Mouse (Mus musculus) liver, adult 2 months (tissue): ENCODE measurements around the gene Apol7e. TPM values are rescaled to one million over a fixed set of nuclear protein-coding genes. Genes with fewer than 3 reads are reported as not detected.

Source experiments
- DNase-seq: peaks from one replicate; pipeline ENCODE4 v3.0.0-alpha.2; 2011; ENCODE audit warnings: low read depth, low spot score; ENCODE audit errors: extremely low read depth
- H3K27ac ChIP-seq: fragments of 200-500 bp; replicated peaks from 2 replicates; pipeline ENCODE4 v1.5.1; 2012; ENCODE audit warnings: low read depth, mild to moderate bottlenecking, control low read depth, inconsistent platforms, low read length; ENCODE audit not compliant: insufficient read depth
- H3K27me3 ChIP-seq: fragments of 200-500 bp; 2 replicates; pipeline ENCODE4 v1.6.1; 2012; ENCODE audit warnings: mild to moderate bottlenecking, moderate library complexity, low read length, inconsistent platforms; ENCODE audit not compliant: control insufficient read depth, insufficient read depth
- H3K36me3 ChIP-seq: fragments of 200-500 bp; 2 replicates; pipeline ENCODE4 v1.6.1; 2012; ENCODE audit warnings: low read length, inconsistent platforms; ENCODE audit not compliant: control insufficient read depth, insufficient read depth
- H3K4me1 ChIP-seq: fragments of 200-500 bp; 2 replicates; pipeline ENCODE4 v1.6.1; 2011; ENCODE audit warnings: low read length; ENCODE audit not compliant: control insufficient read depth, insufficient read depth
- H3K4me3 ChIP-seq: fragments of 200-500 bp; 2 replicates; pipeline ENCODE4 v1.5.1; 2011; ENCODE audit warnings: low read depth, mild to moderate bottlenecking, control low read depth, low read length, moderate library complexity; ENCODE audit not compliant: insufficient read depth
- H3K79me2 ChIP-seq: fragments of 200-500 bp; 2 replicates; pipeline ENCODE4 v1.6.1; 2012; ENCODE audit warnings: inconsistent platforms, mild to moderate bottlenecking, low read length, moderate library complexity; ENCODE audit not compliant: control insufficient read depth, insufficient read depth
- H3K9ac ChIP-seq: fragments of 200-500 bp; 2 replicates; pipeline ENCODE4 v1.6.1; 2012; ENCODE audit warnings: low read depth, mild to moderate bottlenecking, control low read depth, inconsistent platforms, low read length
- CTCF ChIP-seq: fragments of 200-500 bp; IDR thresholded peaks from 2 replicates; pipeline ENCODE4 v1.5.1; 2011; ENCODE audit warnings: low read depth, low read length, control low read depth
- POLR2A ChIP-seq: fragments of 200-500 bp; IDR thresholded peaks from 2 replicates; pipeline ENCODE4 v1.6.1; 2011; ENCODE audit warnings: low read length, control low read depth; ENCODE audit not compliant: insufficient read depth; ENCODE audit errors: extremely low read depth
- WGBS: fragments of 180-500 bp; shearing (Covaris S2); methylation state at CpG from one replicate; pipeline ENCODE4 v1.1.7; 2018; 5-methylcytosine and 5-hydroxymethylcytosine counted together
- polyA plus RNA-seq: library from polyadenylated mRNA; depleted of rRNA; stranded (reverse); fragments of >200 nt; gene quantifications from 2 replicates; pipeline ENCODE4 v1.2.3, GENCODE M21; 2012
- total RNA-seq: library from RNA; depleted of rRNA; stranded (reverse); fragments of >200 nt; gene quantifications from 2 replicates; pipeline ENCODE4 v1.2.3, GENCODE M21; 2014

The Apol7e gene
- total and polyA plus RNA-seq, 2 experiments = 0.09 to 0.26 TPM

- Histone ChIP-seq H3K79me2 (no peaks in the 10 kb centered on the region), H3K4me3 (no peak overlapping the region), H3K27me3 (no peaks in the 10 kb centered on the region), H3K4me1 (peaks cover 23% of the 10 kb centered on the region), H3K27ac (no peak overlapping the region), H3K36me3 (no peaks in the 10 kb centered on the region), H3K9ac (no peak overlapping the region)
- no peak for DNase-seq
- WGBS = 95% methylated on average over 10 of the region's 10 CpGs
- no peak for TF ChIP-seq POLR2A
- no peak for TF ChIP-seq CTCF
These were observed 51.1 kb downstream of the Apol7e start for GRCm38 (mm10) chr15:77749717-77750116.

- Histone ChIP-seq H3K9ac (no peak overlapping the region), H3K36me3 (no peaks in the 10 kb centered on the region), H3K4me3 (no peak overlapping the region), H3K4me1 (peaks cover 20% of the 10 kb centered on the region), H3K27me3 (no peaks in the 10 kb centered on the region), H3K27ac (no peak overlapping the region), H3K79me2 (no peaks in the 10 kb centered on the region)
- TF ChIP-seq CTCF = peak; percentile 74
- no peak for TF ChIP-seq POLR2A
- peak; percentile 81 for DNase-seq
- 20% methylated on average over 1 of the region's 1 CpGs for WGBS
These were observed 51.8 kb downstream of the Apol7e start for GRCm38 (mm10) chr15:77750461-77750860.

DNA sequence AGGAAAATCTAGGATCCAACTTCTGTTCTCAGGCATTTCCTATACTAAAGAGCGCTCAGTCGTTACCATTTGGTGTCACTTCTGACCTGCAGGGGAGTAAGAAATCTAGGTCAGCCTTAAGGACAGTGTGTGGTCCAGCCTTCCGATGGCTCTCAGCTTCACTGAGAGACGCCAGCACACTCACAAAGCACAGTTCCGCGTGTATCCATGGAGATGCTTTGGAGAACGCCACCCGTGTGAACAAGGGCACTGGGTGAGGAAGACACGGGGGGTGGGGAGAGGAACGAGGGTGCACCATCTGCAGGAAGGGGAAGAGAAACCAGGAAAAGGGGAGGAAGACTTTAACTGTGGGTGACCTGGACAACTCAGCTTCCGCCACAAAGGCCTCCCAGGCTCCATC, 53.8 kb downstream of the Apol7e start:
- Histone ChIP-seq H3K79me2 (no peaks in the 10 kb centered on the region), H3K4me3 (no peak overlapping the region), H3K27ac (no peak overlapping the region), H3K4me1 (peaks cover 8% of the 10 kb centered on the region), H3K9ac (no peak overlapping the region), H3K36me3 (no peaks in the 10 kb centered on the region), H3K27me3 (no peaks in the 10 kb centered on the region)
- DNase-seq = no peak
- 61% methylated on average over 11 of the region's 11 CpGs for WGBS
- TF ChIP-seq CTCF (no peak), POLR2A (no peak)

DNA sequence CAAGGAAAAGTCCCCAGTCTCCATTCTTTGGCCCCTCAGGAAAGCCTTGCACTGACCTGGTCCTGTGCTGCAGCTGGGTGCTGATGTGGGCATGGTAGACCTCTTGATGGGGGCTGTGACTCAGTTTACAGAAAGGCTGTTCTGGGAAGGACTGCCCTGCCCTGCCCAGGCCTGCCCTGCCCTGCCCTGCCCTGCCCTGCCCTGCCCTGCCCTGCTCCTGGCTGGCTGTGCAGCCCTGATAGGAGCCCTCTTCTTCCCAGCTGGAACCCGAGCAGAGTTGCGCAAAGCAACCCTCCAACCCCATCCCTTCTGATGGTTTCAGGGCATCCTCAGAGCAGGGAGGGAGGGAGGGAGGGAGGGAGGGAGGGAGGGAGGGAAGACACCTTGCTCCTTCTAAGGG, 56.5 kb downstream of the Apol7e start:
- Histone ChIP-seq H3K79me2 (no peaks in the 10 kb centered on the region), H3K36me3 (no peaks in the 10 kb centered on the region; the same call in 1 of the 2 replicates), H3K4me1 (peaks cover 1% of the 10 kb centered on the region; the same call in 1 of the 2 replicates), H3K9ac (no peak overlapping the region), H3K27ac (no peak overlapping the region), H3K27me3 (no peaks in the 10 kb centered on the region), H3K4me3 (no peak overlapping the region)
- no peak for TF ChIP-seq POLR2A
- no peak for TF ChIP-seq CTCF
- WGBS = no CpG with 5 or more reads among the region's 2 CpGs
- no peak for DNase-seq

- Histone ChIP-seq H3K36me3 (peaks cover 3% of the 10 kb centered on the region; the same call in 1 of the 2 replicates), H3K27ac (no peak overlapping the region), H3K27me3 (no peaks in the 10 kb centered on the region), H3K9ac (no peak overlapping the region), H3K79me2 (no peaks in the 10 kb centered on the region), H3K4me3 (no peak overlapping the region), H3K4me1 (peaks cover 1% of the 10 kb centered on the region; the same call in 1 of the 2 replicates)
- TF ChIP-seq CTCF (no peak), POLR2A (no peak)
- no peak for DNase-seq
- WGBS = 67% methylated on average over 2 of the region's 2 CpGs
These were observed 57.4 kb downstream of the Apol7e start for GRCm38 (mm10) chr15:77756081-77756480.

DNA sequence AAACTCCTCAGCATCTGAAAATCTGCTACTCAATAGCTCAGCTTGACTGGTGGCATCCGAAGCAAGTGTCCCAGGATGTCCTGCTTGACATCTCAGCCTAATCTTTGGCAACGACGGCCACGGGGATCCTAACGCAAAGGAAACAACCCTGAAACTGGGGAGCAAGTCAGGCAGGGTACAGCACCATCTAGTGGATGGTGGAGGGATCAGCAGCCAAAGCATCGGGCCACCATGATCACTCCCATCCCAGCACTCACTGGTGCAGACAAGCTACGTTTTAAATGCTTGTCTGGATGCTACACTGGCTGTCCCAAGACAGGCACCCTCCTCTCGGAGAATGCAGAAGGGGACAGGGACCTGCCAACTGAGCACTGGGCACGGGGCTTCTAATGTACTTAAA, 58.2 kb downstream of the Apol7e start, which contains the start of gene Apol8:
Gene Apol8 (minus strand): TSS at position 156 of the 400 bp plus-strand sequence.
- Histone ChIP-seq H3K27me3 (no peaks in the 10 kb centered on the region), H3K4me1 (peaks cover 1% of the 10 kb centered on the region; the same call in 1 of the 2 replicates), H3K4me3 (no peak within 1 kb of the TSS), H3K36me3 (peaks cover 3% of the 10 kb centered on the region; the same call in 1 of the 2 replicates), H3K79me2 (no peaks in the 10 kb centered on the region), H3K27ac (no peak within 1 kb of the TSS), H3K9ac (no peak within 1 kb of the TSS)
- TF ChIP-seq POLR2A (no peak), CTCF (peak; percentile 98)
- 2% methylated on average over 9 of the region's 9 CpGs for WGBS
- peak; percentile 35 for DNase-seq
